Mouse (Mus musculus): ENCODE measurements at regions not wholly inside any gene's neighbourhood (a gene's known extent, or its start where the extent isn't known, plus 50 kb on each side); places are given as distances from the start of the nearest gene placed in this dataset.

DNA sequence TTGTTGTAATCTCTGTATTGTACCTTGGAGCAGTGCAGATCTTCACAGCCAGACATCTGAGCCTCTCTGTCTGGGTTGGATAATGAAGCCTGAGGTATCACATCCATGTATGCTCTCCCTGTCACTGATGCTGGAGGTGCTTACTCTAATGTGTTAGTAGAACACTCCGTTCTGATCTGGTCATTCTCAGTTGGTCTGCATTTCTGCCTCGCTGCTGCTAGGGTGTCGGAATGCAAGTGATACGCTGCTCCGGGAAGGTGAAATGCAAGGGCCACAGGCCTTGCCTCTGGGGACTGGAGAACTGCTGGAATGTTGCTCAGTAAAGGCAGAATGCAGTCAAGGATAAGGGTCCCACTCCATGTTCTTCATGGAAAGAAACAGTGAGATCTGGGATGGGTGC, 67.1 kb upstream of the Gm6993 start:
- DNase-seq (ENCODE audit: low spot score in 2 of 2), result no peak

DNA sequence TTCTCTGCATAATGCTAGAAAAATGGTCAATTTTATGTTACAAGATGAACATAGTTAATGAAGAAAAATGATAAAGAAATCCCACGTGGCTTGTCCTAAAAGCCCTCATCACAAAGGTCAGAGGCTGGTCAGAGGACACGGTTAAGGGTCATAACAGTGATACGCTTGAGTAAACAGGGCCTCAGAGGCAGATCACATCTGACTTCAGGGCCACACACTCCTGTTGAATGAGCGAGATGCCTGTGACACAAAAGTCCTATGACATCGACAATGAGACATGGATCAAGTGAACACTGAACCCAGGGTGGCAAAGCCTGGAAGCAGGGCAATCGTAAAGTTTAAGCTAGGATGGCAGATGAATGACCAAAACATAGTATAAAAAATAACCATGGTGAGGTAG, 61.0 kb upstream of the Gm6993 start:
- no peak for DNase-seq (ENCODE audit: low spot score in 2 of 2)

DNA sequence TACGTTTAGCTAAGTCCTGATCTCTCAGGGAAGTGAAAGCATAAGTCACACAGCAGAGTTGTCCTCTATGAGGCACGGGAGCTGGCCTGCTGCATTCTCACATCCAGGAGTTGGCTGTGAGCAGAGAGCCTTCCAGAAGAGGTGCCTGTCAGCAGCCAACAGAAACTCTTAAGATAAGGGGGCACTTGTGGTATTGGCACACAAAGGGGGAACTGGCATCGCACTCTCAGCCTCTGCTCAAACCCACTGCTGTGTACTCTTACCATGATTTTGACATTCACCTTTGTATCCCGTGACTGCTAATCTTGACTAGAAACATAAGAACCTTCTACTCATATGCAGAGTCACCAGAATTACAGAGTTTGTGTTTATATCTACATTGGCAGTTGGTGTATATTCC, 56.9 kb upstream of the Gm6993 start:
- no peak for DNase-seq (ENCODE audit: low spot score in 2 of 2)

DNA sequence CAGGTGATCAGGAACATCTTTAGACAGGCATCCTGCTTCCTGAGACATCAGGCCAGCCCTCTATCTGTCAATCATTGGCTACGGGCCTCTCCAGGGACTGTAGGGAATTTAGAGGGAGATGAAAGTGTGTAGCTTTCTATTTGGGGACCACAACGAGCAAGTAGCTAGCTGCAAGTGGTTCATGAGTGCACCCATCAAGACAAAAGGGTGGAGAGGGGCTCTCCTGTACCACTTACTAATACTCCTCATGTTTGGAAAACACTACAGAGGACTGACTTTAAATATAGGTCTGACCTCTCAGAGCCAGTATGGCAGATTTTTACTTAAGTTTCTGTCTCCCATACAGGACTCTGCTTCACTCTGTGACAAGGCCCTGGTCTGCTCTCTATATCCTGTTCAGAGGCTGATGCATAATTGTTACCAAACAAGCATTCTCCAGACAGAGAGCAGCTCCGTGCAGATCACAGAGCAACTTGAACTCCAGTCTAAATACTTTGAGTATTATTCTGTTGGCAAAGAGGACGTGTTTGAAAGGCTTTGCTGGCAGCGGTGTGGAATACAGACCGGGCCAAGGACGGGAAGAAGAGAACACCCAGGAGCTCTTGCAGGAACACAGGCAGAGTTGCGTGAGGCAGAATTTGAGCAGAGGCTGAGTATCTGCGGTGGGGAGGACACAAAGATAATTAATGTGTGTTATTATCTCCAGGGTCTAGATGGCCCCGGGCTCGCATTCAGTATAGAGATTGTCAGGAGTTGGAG, 56.2 kb upstream of the Gm6993 start:
- DNase-seq (ENCODE audit: low spot score in 2 of 2), result no peak

DNA sequence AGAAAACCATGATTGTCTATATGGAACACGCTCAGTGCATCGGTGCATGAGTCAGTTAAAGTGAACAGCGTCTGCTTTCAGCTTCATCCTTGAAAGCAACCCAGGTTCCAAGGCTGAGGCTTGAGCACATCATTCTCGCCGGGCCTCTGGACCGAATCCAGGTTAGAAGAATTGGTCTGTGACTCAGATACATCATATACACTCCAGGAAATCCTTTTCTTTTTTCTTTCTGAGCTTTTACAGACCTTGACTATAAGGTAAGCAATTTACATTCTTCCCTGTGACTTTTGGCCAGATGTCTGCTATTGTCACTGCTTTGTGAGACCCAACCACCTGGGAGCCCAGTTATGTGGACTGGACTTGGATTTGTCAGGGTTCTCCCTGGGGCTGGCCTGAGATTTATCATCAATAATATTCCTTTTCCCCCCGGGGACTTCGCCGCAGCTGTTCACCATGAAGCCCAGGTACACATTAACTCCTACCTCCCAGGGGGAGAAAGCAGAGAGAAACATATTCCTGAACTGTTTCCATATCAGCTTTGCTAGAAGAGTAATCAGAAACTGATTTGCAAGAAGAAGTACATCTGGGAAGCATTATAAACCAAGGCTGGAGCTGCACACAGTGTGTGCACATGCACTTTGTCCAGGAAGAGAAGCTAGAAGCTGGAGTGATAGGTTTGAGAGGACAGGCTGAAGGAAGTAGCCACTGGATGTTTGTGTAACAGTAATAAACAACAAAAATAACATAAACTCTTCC, 55.2 kb upstream of the Gm6993 start:
- no peak for DNase-seq (ENCODE audit: low spot score in 2 of 2)

DNA sequence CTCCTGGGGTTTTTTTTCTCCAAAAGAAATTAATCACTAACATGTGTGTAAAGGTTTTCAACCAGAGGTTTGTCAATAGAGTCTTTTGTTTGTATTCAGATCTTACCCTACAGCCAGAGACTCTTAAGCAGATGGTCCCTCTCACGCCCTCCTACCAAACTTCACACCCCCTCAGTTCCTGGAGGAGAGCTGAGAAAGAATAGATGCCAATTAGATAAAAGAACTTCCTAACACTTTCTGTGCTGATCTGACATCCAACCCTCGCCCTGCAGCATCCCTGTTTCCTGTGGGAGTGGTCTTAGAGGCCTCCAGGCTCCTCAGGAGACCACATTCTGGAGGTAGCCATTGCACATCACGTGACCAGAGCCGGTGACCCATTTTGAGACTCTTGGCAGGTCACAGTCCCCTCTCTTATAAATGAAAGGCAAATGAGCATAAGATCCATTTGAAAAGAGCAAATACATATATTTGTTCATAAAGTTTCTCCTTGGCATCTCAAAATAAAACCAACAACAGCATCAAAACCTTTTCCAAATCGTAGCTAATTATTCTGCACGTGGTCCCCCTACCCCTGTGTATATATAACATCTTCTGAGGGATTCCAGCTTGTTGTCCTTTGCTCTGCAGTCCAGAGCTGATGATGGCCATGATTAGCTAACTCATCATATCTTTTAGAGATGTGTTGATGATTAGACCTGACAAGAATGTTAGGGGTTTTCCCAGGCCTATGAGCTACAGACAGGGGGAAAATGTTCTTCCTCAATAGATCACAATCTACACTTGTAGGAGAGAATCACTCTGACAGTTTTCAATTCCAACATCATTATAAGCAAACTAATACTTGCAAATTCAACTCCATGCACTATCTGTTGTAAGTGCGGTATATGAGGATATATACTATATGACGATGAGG, 54.4 kb upstream of the Gm6993 start:
- DNase-seq (ENCODE audit: low spot score in 2 of 2), result no peak

GRCm38 (mm10) chr12:31188011-31188576, 52.5 kb upstream of the Gm6993 start:
- DNase-seq (ENCODE audit: low spot score in 2 of 2), result no peak

DNA sequence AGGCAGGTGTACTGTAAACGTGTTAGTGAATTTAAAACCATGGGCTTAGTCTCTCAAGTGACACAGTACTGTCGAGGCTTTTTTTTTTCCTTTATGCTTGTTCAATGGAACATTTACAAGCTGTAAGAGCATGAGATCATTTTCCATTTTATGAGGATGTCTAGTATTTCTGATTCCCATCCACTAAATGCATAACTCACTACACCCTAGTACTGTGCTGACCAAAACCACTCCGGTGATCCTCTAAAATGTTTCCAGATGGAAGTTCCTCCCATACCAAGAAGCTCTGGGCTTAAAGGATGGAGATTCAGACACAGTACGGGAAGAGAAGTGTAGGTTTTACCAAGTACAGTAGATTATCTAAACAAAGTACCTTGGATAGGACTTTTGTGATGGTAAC, 50.3 kb upstream of the Gm6993 start:
- no peak for DNase-seq (ENCODE audit: low spot score in 2 of 2)

Measured in frontal cortex, postnatal 10 days (tissue).